Mouse (Mus musculus) C2C12 (cell line): ENCODE results near the gene Sipa1l3. TPM values are rescaled to one million over a fixed set of nuclear protein-coding genes. Genes with fewer than 3 reads are reported as not detected.

Source experiments
- H3K27me3 ChIP-seq: one replicate; pipeline ENCODE4 v1.6.1; 2011; ENCODE audit not compliant: control insufficient read depth, insufficient read depth, insufficient read length
- H3K36me3 ChIP-seq: one replicate; pipeline ENCODE4 v1.6.1; 2011; ENCODE audit not compliant: control insufficient read depth, insufficient read depth
- H3K4me3 ChIP-seq: one replicate; pipeline ENCODE4 v1.5.1; 2011; ENCODE audit warnings: mild to moderate bottlenecking, control low read depth; ENCODE audit not compliant: poor library complexity, insufficient read depth, severe bottlenecking
- H3K79me2 ChIP-seq: one replicate; pipeline ENCODE4 v1.6.1; 2011; ENCODE audit not compliant: control insufficient read depth, insufficient read depth
- H3K79me3 ChIP-seq: one replicate; pipeline ENCODE4 v1.6.1; 2011; ENCODE audit warnings: low read depth, control low read depth
- H3ac ChIP-seq: one replicate; pipeline ENCODE3; 2011; ENCODE audit warnings: low read depth; ENCODE audit not compliant: control insufficient read depth, insufficient read length
- CEBPB ChIP-seq: IDR thresholded peaks from one replicate; pipeline ENCODE4 v1.6.1; 2011; ENCODE audit warnings: low read depth, mild to moderate bottlenecking, control low read depth, moderate library complexity
- CTCF ChIP-seq: IDR thresholded peaks from one replicate; pipeline ENCODE4 v1.5.1; 2011; ENCODE audit not compliant: control insufficient read depth, insufficient read depth, insufficient read length
- FOSL1 ChIP-seq: IDR thresholded peaks from one replicate; pipeline ENCODE4 v1.8.0; 2011; ENCODE audit warnings: mild to moderate bottlenecking, low read length; ENCODE audit not compliant: poor library complexity, insufficient read depth, severe bottlenecking
- MAX ChIP-seq: IDR thresholded peaks from one replicate; pipeline ENCODE4 v1.6.1; 2011; ENCODE audit warnings: mild to moderate bottlenecking, control low read depth
- MYOD1 ChIP-seq: IDR thresholded peaks from one replicate; pipeline ENCODE4 v1.6.1; 2011; ENCODE audit warnings: low read depth; ENCODE audit not compliant: control insufficient read depth, insufficient read length
- MYOG ChIP-seq: IDR thresholded peaks from one replicate; pipeline ENCODE4 v1.6.1; 2011; ENCODE audit not compliant: control insufficient read depth, insufficient read length; ENCODE audit errors: extremely low read depth
- USF1 ChIP-seq: IDR thresholded peaks from one replicate; pipeline ENCODE4 v1.6.1; 2011; ENCODE audit warnings: low read depth, mild to moderate bottlenecking, control low read depth, moderate library complexity
- polyA plus RNA-seq: library from polyadenylated mRNA; unstranded; fragments of >200 nt; fragmentation: generic; extraction: Trizol; gene quantifications from one replicate; pipeline ENCODE4 v1.2.1, GENCODE M21; 2012; ENCODE audit warnings: missing spikeins

The Sipa1l3 gene
- polyA plus RNA-seq, 1 experiment = 30.1 TPM

GRCm38 (mm10) chr7:29489364-29489763 lies 29.1 kb downstream of the Sipa1l3 start:
- peaks cover 97% of the 10 kb centered on the region for H3K79me2 ChIP-seq
- no peaks in the 10 kb centered on the region for H3K27me3 ChIP-seq
- no peak for TF ChIP-seq MYOG
- no peak for TF ChIP-seq FOSL1
- no peak for TF ChIP-seq USF1
- no peak for TF ChIP-seq MAX
- no peak for TF ChIP-seq MYOD1
- TF ChIP-seq CTCF = no peak
- no peak for TF ChIP-seq CEBPB
- peaks cover 70% of the 10 kb centered on the region for H3K79me3 ChIP-seq
- no peak overlapping the region for H3ac ChIP-seq
- no peak overlapping the region for H3K4me3 ChIP-seq
- peaks cover 4% of the 10 kb centered on the region for H3K36me3 ChIP-seq

GRCm38 (mm10) chr7:29486753-29487152 lies 31.7 kb downstream of the Sipa1l3 start:
- peaks cover 4% of the 10 kb centered on the region for H3K36me3 ChIP-seq

GRCm38 (mm10) chr7:29485721-29486120 lies 32.7 kb downstream of the Sipa1l3 start:
- no peaks in the 10 kb centered on the region for H3K27me3 ChIP-seq
- H3ac ChIP-seq = no peak overlapping the region
- H3K4me3 ChIP-seq = no peak overlapping the region
- H3K79me2 ChIP-seq = peaks cover 97% of the 10 kb centered on the region
- TF ChIP-seq MYOG (no peak), CEBPB (no peak), MYOD1 (peak; percentile 11), CTCF (no peak)
- peaks cover 76% of the 10 kb centered on the region for H3K79me3 ChIP-seq
- H3K36me3 ChIP-seq = peaks cover 4% of the 10 kb centered on the region

More at GRCm38 (mm10) chr7:29486753-29487152, 31.7 kb downstream of the Sipa1l3 start:
- TF ChIP-seq CTCF = no peak
- TF ChIP-seq USF1 = no peak
- no peak for TF ChIP-seq MAX
- TF ChIP-seq MYOD1 = no peak
- no peak for TF ChIP-seq FOSL1
- no peak for TF ChIP-seq MYOG
- TF ChIP-seq CEBPB = no peak
- Histone ChIP-seq H3K27me3 (no peaks in the 10 kb centered on the region), H3K4me3 (no peak overlapping the region), H3ac (no peak overlapping the region), H3K79me2 (peaks cover 97% of the 10 kb centered on the region), H3K79me3 (peaks cover 75% of the 10 kb centered on the region)

- H3K4me3 ChIP-seq = no peak overlapping the region
- no peaks in the 10 kb centered on the region for H3K27me3 ChIP-seq
- H3K79me3 ChIP-seq = peaks cover 71% of the 10 kb centered on the region
- no peak for TF ChIP-seq CEBPB
- no peak for TF ChIP-seq MAX
- no peak for TF ChIP-seq FOSL1
- no peak for TF ChIP-seq MYOD1
- no peak for TF ChIP-seq USF1
- TF ChIP-seq MYOG = no peak
- TF ChIP-seq CTCF = no peak
- H3K36me3 ChIP-seq = peaks cover 4% of the 10 kb centered on the region
- H3K79me2 ChIP-seq = peaks cover 99% of the 10 kb centered on the region
- no peak overlapping the region for H3ac ChIP-seq
Measured at GRCm38 (mm10) chr7:29483556-29483955, 34.9 kb downstream of the Sipa1l3 start.

GRCm38 (mm10) chr7:29481345-29482155 lies 36.9 kb downstream of the Sipa1l3 start:
- Histone ChIP-seq H3K4me3 (no peak overlapping the region), H3K79me3 (peaks cover 64% of the 10 kb centered on the region), H3K36me3 (no peaks in the 10 kb centered on the region), H3K79me2 (peaks cover 99% of the 10 kb centered on the region), H3ac (no peak overlapping the region), H3K27me3 (no peaks in the 10 kb centered on the region)
- no peak for TF ChIP-seq FOSL1
- no peak for TF ChIP-seq CEBPB
- no peak for TF ChIP-seq CTCF
- TF ChIP-seq USF1 = no peak
- TF ChIP-seq MAX = no peak
- no peak for TF ChIP-seq MYOD1
- no peak for TF ChIP-seq MYOG

- no peak overlapping the region for H3K4me3 ChIP-seq
- H3K79me3 ChIP-seq = peaks cover 66% of the 10 kb centered on the region
- TF ChIP-seq MYOG = no peak
- no peak for TF ChIP-seq CTCF
- TF ChIP-seq USF1 = no peak
- TF ChIP-seq CEBPB = no peak
- H3K36me3 ChIP-seq = no peaks in the 10 kb centered on the region
- H3K27me3 ChIP-seq = no peaks in the 10 kb centered on the region
- H3K79me2 ChIP-seq = peaks cover 100% of the 10 kb centered on the region
- no peak overlapping the region for H3ac ChIP-seq
Measured at GRCm38 (mm10) chr7:29480590-29481344, 37.7 kb downstream of the Sipa1l3 start.
